Mouse (Mus musculus) myocyte (in vitro differentiated cells): ENCODE data around the gene Myadm.
"Not testable (repeated sequence)": the region's sequence is repeated elsewhere in the genome, so short reads cannot be mapped to it uniquely, and the experiment has no call there.

Source experiments
- MAX ChIP-seq: IDR thresholded peaks from one replicate; pipeline ENCODE4 v1.6.1; 2011; ENCODE audit warnings: low read depth, mild to moderate bottlenecking, control low read depth
- MYOD1 ChIP-seq, 3 experiments: IDR thresholded peaks; one replicate each; pipeline ENCODE4 v1.6.1; 2011; ENCODE audit warnings: control low read depth in 2 of 3, low read depth in 2 of 3, mild to moderate bottlenecking in 2 of 3, moderate library complexity in 1 of 3; ENCODE audit not compliant: insufficient read length in 2 of 3, control insufficient read depth in 1 of 3
- POLR2A ChIP-seq: IDR thresholded peaks from one replicate; pipeline ENCODE4 v1.6.1; 2011; ENCODE audit warnings: low read depth, mild to moderate bottlenecking, control low read depth, moderate library complexity; ENCODE audit not compliant: insufficient read length
- POLR2AphosphoS2 ChIP-seq: IDR thresholded peaks from one replicate; pipeline ENCODE4 v1.6.1; 2011; ENCODE audit warnings: low read depth, control low read depth; ENCODE audit not compliant: insufficient read length
- USF1 ChIP-seq: IDR thresholded peaks from one replicate; pipeline ENCODE4 v1.6.1; 2011; ENCODE audit warnings: low read depth, mild to moderate bottlenecking, control low read depth, moderate library complexity

GRCm38 (mm10) chr7:3292271-3292670 is 3.4 kb downstream of the Myadm start:
- TF ChIP-seq MAX; POLR2A; USF1; POLR2AphosphoS2; MYOD1 (IDR thresholded peaks at IDR 0.05; ENCODE audit: control insufficient read depth in 1 of 3, insufficient read length in 2 of 3, low read depth in 2 of 3): not testable (repeated sequence)
